Mouse (Mus musculus): Measurements from ENCODE around the gene Creb5. TPM values are rescaled to one million over a fixed set of nuclear protein-coding genes. Genes with fewer than 3 reads are reported as not detected.

Creb5 gene
- 6.0 and 7.2 TPM in 2 replicates for polyA plus RNA-seq (2012; rRNA removed)

- no peaks in the 10 kb centered on the region for H3K27me3 ChIP-seq (ENCODE audit: control insufficient read depth, insufficient read depth, low read length)
- H3K4me1 ChIP-seq (ENCODE audit: control insufficient read depth, insufficient read depth, low read length), result no peaks in the 10 kb centered on the region
- H3K4me3 ChIP-seq (replicated peaks; ENCODE audit: insufficient read depth, low read depth, low read length), result peak within 1 kb of the TSS; percentile 88
- WGBS, result under 1% methylated on average over 45 of the region's 45 CpGs
- TF ChIP-seq CTCF (IDR thresholded peaks at IDR 0.05; ENCODE audit: borderline replicate concordance, insufficient read depth, low read depth, low read length), result no peak
- peak; percentile 52 for TF ChIP-seq POLR2A (IDR thresholded peaks at IDR 0.05; ENCODE audit: borderline replicate concordance, insufficient read depth, low read length)
- peak; percentile 94 for DNase-seq
- peak within 1 kb of the TSS; percentile 90 for H3K27ac ChIP-seq (ENCODE audit: insufficient read depth, low read length)
Observed at GRCm38 (mm10) chr6:53287038-53287561, at the start of gene Creb5. Creb5 (plus strand) TSS chr6:53287270.

DNA sequence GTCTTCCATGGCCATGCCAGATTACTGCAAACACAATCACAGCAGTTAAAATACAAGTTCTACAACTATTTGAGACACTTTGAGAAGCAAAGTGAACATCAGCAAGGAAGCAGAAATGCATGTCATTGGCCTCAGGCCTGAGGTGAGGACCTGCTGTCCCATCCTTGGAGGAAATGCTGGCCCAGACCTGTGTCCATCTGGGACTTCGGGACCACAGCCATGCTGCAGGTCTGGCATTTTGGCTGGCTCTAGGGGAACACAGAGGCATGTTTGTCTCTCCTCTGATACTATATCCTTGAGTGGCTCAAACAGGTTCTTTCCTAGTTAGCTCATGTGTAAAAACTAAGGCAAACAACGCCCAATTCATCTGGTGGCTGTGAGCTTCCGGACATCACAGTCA lies 27.2 kb upstream of the Creb5 start:
- 33% methylated on average over 3 of the region's 3 CpGs for WGBS
- H3K27me3 ChIP-seq (ENCODE audit: control insufficient read depth, insufficient read depth, low read length), result no peaks in the 10 kb centered on the region
- no peak overlapping the region for H3K4me3 ChIP-seq (replicated peaks; ENCODE audit: insufficient read depth, low read depth, low read length)
- H3K27ac ChIP-seq (ENCODE audit: insufficient read depth, low read length), result no peak overlapping the region
- TF ChIP-seq POLR2A (IDR thresholded peaks at IDR 0.05; ENCODE audit: borderline replicate concordance, insufficient read depth, low read length) (no peak), CTCF (IDR thresholded peaks at IDR 0.05; ENCODE audit: borderline replicate concordance, insufficient read depth, low read depth, low read length) (no peak)
- DNase-seq, result peak; percentile 77 to 86
- H3K4me1 ChIP-seq (ENCODE audit: control insufficient read depth, insufficient read depth, low read length), result peaks cover 10% of the 10 kb centered on the region

DNA sequence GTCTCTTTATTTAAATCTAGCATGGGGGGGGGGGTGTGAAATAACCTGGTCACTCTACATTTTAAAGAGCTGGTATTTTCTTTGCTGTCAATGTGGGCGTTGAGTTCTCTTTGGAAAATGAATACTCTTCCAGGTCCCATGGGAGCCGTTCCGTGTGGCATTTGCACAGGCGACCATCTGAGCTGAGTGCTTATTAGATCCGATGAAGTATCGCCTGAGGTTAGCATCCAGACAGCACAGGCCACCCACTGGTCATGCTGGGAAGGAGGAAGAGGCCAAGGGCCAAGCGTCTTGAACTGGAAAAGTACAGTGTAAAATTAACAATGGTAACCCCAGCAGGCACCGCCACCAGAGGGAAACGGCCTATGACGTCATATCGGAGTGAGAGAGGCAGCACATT lies 24.7 kb upstream of the Creb5 start:
- H3K27ac ChIP-seq (ENCODE audit: insufficient read depth, low read length), result no peak overlapping the region
- H3K27me3 ChIP-seq (ENCODE audit: control insufficient read depth, insufficient read depth, low read length), result no peaks in the 10 kb centered on the region
- no peak overlapping the region for H3K4me3 ChIP-seq (replicated peaks; ENCODE audit: insufficient read depth, low read depth, low read length)
- 30% methylated on average over 11 of the region's 11 CpGs for WGBS
- DNase-seq, result peak; percentile 38 to 49
- peaks cover 10% of the 10 kb centered on the region for H3K4me1 ChIP-seq (ENCODE audit: control insufficient read depth, insufficient read depth, low read length)
- no peak for TF ChIP-seq POLR2A (IDR thresholded peaks at IDR 0.05; ENCODE audit: borderline replicate concordance, insufficient read depth, low read length)
- no peak for TF ChIP-seq CTCF (IDR thresholded peaks at IDR 0.05; ENCODE audit: borderline replicate concordance, insufficient read depth, low read depth, low read length)

DNA sequence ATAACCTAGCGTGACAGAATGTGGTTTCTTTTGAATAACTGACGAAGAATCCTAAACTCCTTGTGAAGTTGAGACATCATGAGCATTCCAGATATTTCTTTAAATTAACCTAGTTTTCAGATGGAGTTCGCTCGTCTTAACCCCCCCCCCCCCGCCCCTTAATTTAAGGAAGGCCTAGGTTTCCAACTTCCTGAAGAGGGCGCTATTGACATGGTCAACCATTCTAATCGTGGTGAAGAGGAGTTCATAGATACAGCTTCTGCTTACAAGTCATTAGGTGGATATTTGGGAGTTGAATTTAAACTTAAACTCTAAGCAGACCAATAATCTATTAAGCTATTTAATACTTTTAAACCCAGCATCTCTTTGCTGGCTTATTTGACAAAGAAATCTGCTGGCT lies 20.0 kb upstream of the Creb5 start:
- peak in 1 of 2 experiments; percentile 33 for DNase-seq
- Histone ChIP-seq H3K4me1 (ENCODE audit: control insufficient read depth, insufficient read depth, low read length) (peaks cover 5% of the 10 kb centered on the region), H3K27me3 (ENCODE audit: control insufficient read depth, insufficient read depth, low read length) (no peaks in the 10 kb centered on the region), H3K27ac (ENCODE audit: insufficient read depth, low read length) (no peak overlapping the region), H3K4me3 (replicated peaks; ENCODE audit: insufficient read depth, low read depth, low read length) (no peak overlapping the region)
- TF ChIP-seq CTCF (IDR thresholded peaks at IDR 0.05; ENCODE audit: borderline replicate concordance, insufficient read depth, low read depth, low read length) (no peak), POLR2A (IDR thresholded peaks at IDR 0.05; ENCODE audit: borderline replicate concordance, insufficient read depth, low read length) (no peak)
- 28% methylated on average over 7 of the region's 7 CpGs for WGBS

DNA sequence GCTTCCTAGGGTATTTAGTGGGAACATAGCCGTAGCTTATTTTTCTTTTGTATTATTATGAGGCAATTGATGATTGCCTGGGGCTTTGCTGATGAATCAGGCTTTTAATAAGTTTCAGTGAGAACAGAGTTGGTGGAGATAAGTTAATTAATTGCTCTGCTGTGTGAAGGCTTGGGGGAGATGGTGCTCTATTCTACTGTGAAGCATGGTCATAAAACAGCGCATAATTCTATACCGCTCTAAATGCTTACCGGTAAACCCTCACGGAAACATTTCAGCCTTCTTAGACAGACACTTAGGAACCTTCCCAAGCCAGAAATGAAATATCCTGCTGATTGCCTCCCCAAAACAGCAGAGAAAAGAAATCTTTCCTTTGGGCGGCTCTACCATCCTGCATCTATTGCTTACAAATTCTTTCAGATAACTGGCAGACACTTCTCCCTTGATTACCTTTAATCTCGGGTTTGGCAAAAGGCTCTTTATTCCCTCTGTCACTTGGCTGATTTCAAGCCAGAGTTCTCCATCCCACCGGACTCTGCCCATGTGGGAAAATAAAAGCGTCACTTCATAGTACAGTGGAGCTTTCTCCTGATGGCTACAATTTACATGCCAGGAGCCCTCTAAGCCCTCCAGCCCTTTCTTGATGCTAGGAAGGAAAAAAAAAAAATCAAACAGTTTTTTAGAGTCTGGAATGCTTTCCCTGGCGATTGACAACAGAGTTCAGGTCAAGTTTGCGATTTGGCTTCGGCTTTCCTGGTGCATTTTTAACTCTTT lies 19.2 kb upstream of the Creb5 start:
- no peaks in the 10 kb centered on the region for H3K4me1 ChIP-seq (ENCODE audit: control insufficient read depth, insufficient read depth, low read length)
- WGBS, result 33% methylated on average over 12 of the region's 12 CpGs
- H3K27me3 ChIP-seq (ENCODE audit: control insufficient read depth, insufficient read depth, low read length), result no peaks in the 10 kb centered on the region
- DNase-seq, result no peak
- H3K4me3 ChIP-seq (replicated peaks; ENCODE audit: insufficient read depth, low read depth, low read length), result no peak overlapping the region
- no peak overlapping the region for H3K27ac ChIP-seq (ENCODE audit: insufficient read depth, low read length)
- no peak for TF ChIP-seq POLR2A (IDR thresholded peaks at IDR 0.05; ENCODE audit: borderline replicate concordance, insufficient read depth, low read length)
- no peak for TF ChIP-seq CTCF (IDR thresholded peaks at IDR 0.05; ENCODE audit: borderline replicate concordance, insufficient read depth, low read depth, low read length)

DNA sequence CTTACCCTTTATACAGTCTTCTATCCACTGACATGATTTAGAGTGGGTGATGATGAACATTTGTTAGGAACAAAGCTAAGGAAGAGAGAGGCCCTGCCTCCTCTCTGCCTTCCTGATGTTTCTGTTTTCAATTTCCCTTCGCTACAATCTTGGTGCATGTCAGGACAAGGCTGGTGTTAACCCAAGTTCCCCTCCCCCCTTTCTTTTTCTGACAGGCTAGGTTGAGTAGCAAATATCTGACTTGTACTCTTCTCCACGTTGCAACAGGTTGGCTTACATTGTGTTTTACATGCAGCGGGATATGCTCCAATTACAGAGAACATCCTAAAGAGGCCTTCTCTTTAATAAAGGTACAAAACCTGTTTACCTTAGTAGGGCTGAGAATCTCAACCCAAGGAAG lies 15.9 kb upstream of the Creb5 start:
- Histone ChIP-seq H3K4me3 (replicated peaks; ENCODE audit: insufficient read depth, low read depth, low read length) (no peak overlapping the region), H3K27me3 (ENCODE audit: control insufficient read depth, insufficient read depth, low read length) (no peaks in the 10 kb centered on the region), H3K27ac (ENCODE audit: insufficient read depth, low read length) (no peak overlapping the region), H3K4me1 (ENCODE audit: control insufficient read depth, insufficient read depth, low read length) (no peaks in the 10 kb centered on the region)
- TF ChIP-seq POLR2A (IDR thresholded peaks at IDR 0.05; ENCODE audit: borderline replicate concordance, insufficient read depth, low read length), result no peak
- no peak for TF ChIP-seq CTCF (IDR thresholded peaks at IDR 0.05; ENCODE audit: borderline replicate concordance, insufficient read depth, low read depth, low read length)
- 80% methylated on average over 3 of the region's 3 CpGs for WGBS
- DNase-seq, result no peak

- WGBS, result 76% methylated on average over 4 of the region's 4 CpGs
- H3K27me3 ChIP-seq (ENCODE audit: control insufficient read depth, insufficient read depth, low read length), result no peaks in the 10 kb centered on the region
- DNase-seq, result no peak
- TF ChIP-seq CTCF (IDR thresholded peaks at IDR 0.05; ENCODE audit: borderline replicate concordance, insufficient read depth, low read depth, low read length) (no peak), POLR2A (IDR thresholded peaks at IDR 0.05; ENCODE audit: borderline replicate concordance, insufficient read depth, low read length) (no peak)
- H3K4me3 ChIP-seq (replicated peaks; ENCODE audit: insufficient read depth, low read depth, low read length), result no peak overlapping the region
- H3K27ac ChIP-seq (ENCODE audit: insufficient read depth, low read length), result no peak overlapping the region
- no peaks in the 10 kb centered on the region for H3K4me1 ChIP-seq (ENCODE audit: control insufficient read depth, insufficient read depth, low read length)
Observed at GRCm38 (mm10) chr6:53271636-53272035, 15.4 kb upstream of the Creb5 start.

Measured in cerebellum, adult 2 months (tissue).